Mouse (Mus musculus): ENCODE data around the gene Stc2.
A peak's percentile ranks its signal among the peaks of the same experiment; 100 is the strongest.

Stc2 gene

DNA sequence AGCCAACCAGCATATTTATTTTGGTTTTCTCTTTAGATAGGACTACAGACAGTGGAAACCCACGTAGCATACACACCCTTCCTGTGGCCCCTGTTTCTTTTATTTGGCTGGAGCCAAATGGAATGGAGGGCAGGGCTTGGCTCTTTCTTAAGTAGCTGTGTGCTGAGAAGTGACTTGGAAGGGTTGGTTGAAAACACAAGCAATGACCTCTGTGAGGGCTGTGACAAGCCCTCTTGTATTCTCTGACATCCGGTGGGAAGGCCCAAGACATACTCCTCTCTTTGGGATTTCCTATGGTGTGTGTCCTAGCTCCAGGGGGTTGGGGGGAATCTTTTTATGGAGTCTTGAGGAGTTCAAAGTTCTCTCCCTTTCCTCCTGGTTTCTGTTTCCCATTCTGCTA, 3.5 kb downstream of the Stc2 start:
- no peak for DNase-seq (ENCODE audit: low spot score in 2 of 2)

GRCm38 (mm10) chr11:31365981-31366380, 3.9 kb downstream of the Stc2 start:
- no peak for DNase-seq (ENCODE audit: low spot score in 2 of 2)

- no peak for DNase-seq (ENCODE audit: low spot score in 2 of 2)
These were observed 4.6 kb downstream of the Stc2 start for GRCm38 (mm10) chr11:31365280-31365679.

DNA sequence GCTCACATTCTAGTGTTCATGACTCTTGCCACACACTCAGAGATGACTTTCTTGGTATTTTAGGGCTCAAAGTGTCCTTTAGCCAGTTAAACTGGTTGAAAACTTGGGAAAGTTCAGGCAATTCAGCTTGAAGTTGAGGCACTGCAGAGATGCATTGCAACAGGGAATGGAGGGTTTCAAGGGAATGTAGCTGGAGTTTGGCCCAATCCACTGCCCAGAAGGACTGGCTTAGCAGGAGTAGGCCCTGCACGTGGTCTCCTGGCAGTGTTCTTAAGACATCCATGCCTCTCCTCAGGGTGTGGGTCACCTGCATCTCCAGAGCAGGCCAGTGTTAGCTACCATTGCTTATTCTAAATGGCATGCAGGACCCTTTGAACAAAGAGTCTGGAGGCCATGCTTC, 7.0 kb downstream of the Stc2 start:
- DNase-seq (ENCODE audit: low spot score in 2 of 2), result no peak

- DNase-seq (ENCODE audit: low spot score in 2 of 2), result no peak
These were observed 7.5 kb downstream of the Stc2 start for GRCm38 (mm10) chr11:31362330-31362729.

GRCm38 (mm10) chr11:31361047-31361446, 8.8 kb downstream of the Stc2 start:
- DNase-seq (ENCODE audit: low spot score in 2 of 2), result no peak

DNA sequence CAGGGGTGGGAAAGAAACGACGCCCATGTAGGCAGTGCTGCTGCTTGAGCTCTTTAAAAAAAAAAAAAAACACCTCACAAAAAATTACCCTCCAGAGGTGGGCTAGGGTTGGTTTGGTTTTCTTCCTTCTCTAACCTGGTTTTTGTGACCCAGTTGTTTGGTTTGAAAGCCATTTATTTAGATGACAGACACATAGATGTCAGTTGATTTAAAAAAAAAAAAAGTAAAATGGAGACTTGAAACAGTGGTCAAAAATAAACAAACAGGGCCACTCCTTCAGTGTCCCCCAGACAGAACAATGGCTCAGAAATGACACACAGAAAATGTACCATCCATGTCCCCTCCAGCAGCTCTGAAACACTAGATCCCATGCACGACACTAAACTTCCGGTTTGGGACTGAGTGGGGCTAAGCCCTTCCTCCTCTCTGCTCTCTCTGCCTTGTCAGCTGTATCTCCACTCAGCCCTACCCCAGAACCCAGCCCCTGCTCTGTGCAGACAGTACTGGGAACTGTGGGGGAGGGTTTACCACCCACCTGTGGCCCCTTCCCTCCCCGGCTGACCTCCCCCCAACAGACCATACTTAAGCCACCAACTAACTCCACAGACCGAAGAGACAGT, 10.5 kb downstream of the Stc2 start:
- peak in 1 of 2 experiments; percentile 3 for DNase-seq (ENCODE audit: low spot score in 2 of 2)

GRCm38 (mm10) chr11:31358453-31358852, 11.4 kb downstream of the Stc2 start:
- peak in 1 of 2 experiments; percentile 2 for DNase-seq (ENCODE audit: low spot score in 2 of 2)

GRCm38 (mm10) chr11:31356866-31357265, 13.0 kb downstream of the Stc2 start:
- DNase-seq (ENCODE audit: low spot score in 2 of 2), result no peak

- DNase-seq (ENCODE audit: low spot score in 2 of 2), result no peak
These were observed 14.1 kb downstream of the Stc2 start for GRCm38 (mm10) chr11:31355737-31356136.

DNA sequence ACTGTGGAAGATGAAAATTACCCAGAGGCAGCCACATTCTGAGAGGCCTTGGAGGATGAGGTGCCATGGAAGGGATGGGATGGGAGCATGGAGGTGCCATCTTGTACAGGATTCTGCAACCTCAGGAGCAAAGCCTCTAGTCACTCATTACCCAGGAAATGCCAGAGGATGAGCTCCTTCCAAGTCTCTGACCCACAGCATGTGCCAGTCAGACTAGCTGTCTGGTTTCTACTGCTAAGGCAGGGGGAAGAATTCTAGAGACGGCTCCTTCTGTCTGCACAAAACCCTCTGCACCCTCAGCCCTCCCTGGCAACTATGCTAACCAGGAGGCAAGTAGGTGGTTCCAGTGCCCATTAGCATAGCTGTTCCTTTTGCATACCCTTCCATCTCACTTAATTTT, 15.4 kb downstream of the Stc2 start:
- no peak for DNase-seq (ENCODE audit: low spot score in 2 of 2)
